Mouse (Mus musculus) thymus, adult 2 months (tissue): ENCODE measurements around the gene Abca1. TPM values are rescaled to one million over a fixed set of nuclear protein-coding genes. Genes with fewer than 3 reads are reported as not detected.

Experiments
- DNase-seq: peaks from one replicate; pipeline ENCODE4 v3.0.0; 2021
- H3K27ac ChIP-seq: fragments of 200-500 bp; 2 replicates; pipeline ENCODE4 v1.5.1; 2012; ENCODE audit warnings: low read length, control low read depth; ENCODE audit not compliant: control insufficient read depth, insufficient read depth
- H3K27me3 ChIP-seq: fragments of 200-500 bp; 2 replicates; pipeline ENCODE4 v1.6.1; 2012; ENCODE audit warnings: mild to moderate bottlenecking, low read length, moderate library complexity, mixed read lengths; ENCODE audit not compliant: control insufficient read depth, insufficient read depth
- H3K36me3 ChIP-seq: fragments of 200-500 bp; 2 replicates; pipeline ENCODE4 v1.6.1; 2012; ENCODE audit warnings: mild to moderate bottlenecking, low read length, moderate library complexity; ENCODE audit not compliant: control insufficient read depth, insufficient read depth
- H3K4me1 ChIP-seq: fragments of 200-500 bp; replicated peaks from 2 replicates; pipeline ENCODE4 v1.6.1; 2012; ENCODE audit warnings: low read length; ENCODE audit not compliant: control insufficient read depth, insufficient read depth
- H3K4me3 ChIP-seq: fragments of 200-500 bp; 2 replicates; pipeline ENCODE4 v1.5.1; 2012; ENCODE audit warnings: mild to moderate bottlenecking, low read length, control low read depth, moderate library complexity; ENCODE audit not compliant: control insufficient read depth, insufficient read depth
- CTCF ChIP-seq: fragments of 200-500 bp; IDR thresholded peaks from 2 replicates; pipeline ENCODE4 v1.5.1; 2012; ENCODE audit warnings: mild to moderate bottlenecking, control low read depth, low read length, moderate library complexity, borderline replicate concordance; ENCODE audit not compliant: control insufficient read depth, poor library complexity, insufficient read depth; ENCODE audit errors: extremely low read depth
- POLR2A ChIP-seq: fragments of 200-500 bp; IDR thresholded peaks from 2 replicates; pipeline ENCODE4 v1.6.1; 2012; ENCODE audit warnings: mild to moderate bottlenecking, low read length, control low read depth, moderate library complexity; ENCODE audit not compliant: control insufficient read depth, poor library complexity, insufficient read depth; ENCODE audit errors: extremely low read depth
- WGBS: fragments of 180-500 bp; shearing (Covaris S2); methylation state at CpG from one replicate; pipeline ENCODE4 v1.1.7; 2018; 5-methylcytosine and 5-hydroxymethylcytosine counted together
- polyA plus RNA-seq: library from polyadenylated mRNA; depleted of rRNA; stranded (reverse); fragments of >200 nt; gene quantifications from 2 replicates; pipeline ENCODE4 v1.2.3, GENCODE M21; 2012

Abca1 gene
- polyA plus RNA-seq, 1 experiment: 15.4 TPM

GRCm38 (mm10) chr4:53094850-53095249, 64.8 kb downstream of the Abca1 start:
- WGBS: 95% methylated on average over 4 of the region's 4 CpGs
- Histone ChIP-seq H3K36me3 (no peaks in the 10 kb centered on the region), H3K4me1 (no peaks in the 10 kb centered on the region), H3K27me3 (no peaks in the 10 kb centered on the region), H3K27ac (no peak overlapping the region), H3K4me3 (no peak overlapping the region)
- DNase-seq: no peak
- TF ChIP-seq CTCF: no peak
- no peak for TF ChIP-seq POLR2A

GRCm38 (mm10) chr4:53094331-53094730, 65.4 kb downstream of the Abca1 start:
- DNase-seq: no peak
- H3K36me3 ChIP-seq: no peaks in the 10 kb centered on the region
- H3K4me1 ChIP-seq: no peaks in the 10 kb centered on the region
- TF ChIP-seq POLR2A: no peak
- TF ChIP-seq CTCF: no peak
- no peaks in the 10 kb centered on the region for H3K27me3 ChIP-seq
- H3K27ac ChIP-seq: no peak overlapping the region
- no peak overlapping the region for H3K4me3 ChIP-seq
- WGBS: 87% methylated on average over 3 of the region's 3 CpGs

- no peaks in the 10 kb centered on the region for H3K36me3 ChIP-seq
Observed at GRCm38 (mm10) chr4:53093615-53094014, 66.1 kb downstream of the Abca1 start.

GRCm38 (mm10) chr4:53089641-53090040, 70.1 kb downstream of the Abca1 start:
- 97% methylated on average over 3 of the region's 3 CpGs for WGBS
- no peak overlapping the region for H3K27ac ChIP-seq
- H3K36me3 ChIP-seq: no peaks in the 10 kb centered on the region
- H3K4me1 ChIP-seq: 0 out of 2 replicates have a peak, but pooled peaks cover 3% of the 10 kb centered on the region
- no peak overlapping the region for H3K4me3 ChIP-seq
- no peaks in the 10 kb centered on the region for H3K27me3 ChIP-seq
- TF ChIP-seq POLR2A (no peak), CTCF (no peak)
- no peak for DNase-seq

More at GRCm38 (mm10) chr4:53093615-53094014, 66.1 kb downstream of the Abca1 start:
- 0 out of 2 replicates have a peak, but pooled peaks cover 3% of the 10 kb centered on the region for H3K4me1 ChIP-seq
- no peaks in the 10 kb centered on the region for H3K27me3 ChIP-seq
- WGBS: 95% methylated on average over 4 of the region's 4 CpGs
- TF ChIP-seq POLR2A: no peak
- TF ChIP-seq CTCF: no peak
- no peak overlapping the region for H3K4me3 ChIP-seq
- no peak overlapping the region for H3K27ac ChIP-seq
- no peak for DNase-seq

GRCm38 (mm10) chr4:53088999-53089398, 70.7 kb downstream of the Abca1 start:
- DNase-seq: no peak
- Histone ChIP-seq H3K27ac (no peak overlapping the region), H3K4me1 (0 out of 2 replicates have a peak, but pooled peaks cover 3% of the 10 kb centered on the region), H3K4me3 (no peak overlapping the region), H3K36me3 (no peaks in the 10 kb centered on the region), H3K27me3 (no peaks in the 10 kb centered on the region)
- TF ChIP-seq POLR2A (no peak), CTCF (no peak)
- 28% methylated on average over 4 of the region's 4 CpGs for WGBS

GRCm38 (mm10) chr4:53086636-53087035, 73.1 kb downstream of the Abca1 start:
- 0 out of 2 replicates have a peak, but pooled peaks cover 3% of the 10 kb centered on the region for H3K4me1 ChIP-seq
- no peak overlapping the region for H3K27ac ChIP-seq
- no peak for DNase-seq
- TF ChIP-seq POLR2A: no peak
- no peak for TF ChIP-seq CTCF
- H3K27me3 ChIP-seq: no peaks in the 10 kb centered on the region
- WGBS: 72% methylated on average over 2 of the region's 2 CpGs
- H3K36me3 ChIP-seq: peaks cover 7% of the 10 kb centered on the region; the same call in 1 of the 2 replicates
- no peak overlapping the region for H3K4me3 ChIP-seq

- Histone ChIP-seq H3K27ac (no peak overlapping the region), H3K27me3 (no peaks in the 10 kb centered on the region), H3K36me3 (peaks cover 10% of the 10 kb centered on the region; the same call in 1 of the 2 replicates), H3K4me3 (no peak overlapping the region), H3K4me1 (0 out of 2 replicates have a peak, but pooled peaks cover 3% of the 10 kb centered on the region)
- TF ChIP-seq POLR2A: no peak
- WGBS: 59% methylated on average over 4 of the region's 4 CpGs
- no peak for DNase-seq
Observed at GRCm38 (mm10) chr4:53085634-53086033, 74.1 kb downstream of the Abca1 start.
